Mouse (Mus musculus): ENCODE results near the gene Prpf18.

Gene Prpf18

DNA sequence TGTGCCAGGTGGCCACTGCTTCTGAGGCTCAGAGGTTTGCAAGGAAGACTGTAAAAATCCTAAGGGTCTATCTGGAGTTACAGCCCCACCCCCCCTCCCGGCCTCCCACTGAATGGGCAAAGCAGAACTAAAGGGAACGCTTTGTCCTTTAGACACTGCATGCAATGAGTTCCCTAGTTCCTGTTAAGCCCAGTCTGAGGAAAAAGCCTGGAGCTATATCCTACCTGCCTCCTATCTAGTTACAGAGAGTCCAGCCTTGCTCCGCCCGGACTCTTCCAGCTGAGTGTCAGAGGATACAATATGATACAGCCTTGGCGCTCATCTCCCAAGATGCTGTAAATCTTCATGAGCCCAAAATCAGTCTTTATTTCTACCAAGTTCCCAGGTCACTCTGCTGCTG lies 77.7 kb downstream of the Prpf18 start:
- DNase-seq (ENCODE audit: low read depth) = no peak

DNA sequence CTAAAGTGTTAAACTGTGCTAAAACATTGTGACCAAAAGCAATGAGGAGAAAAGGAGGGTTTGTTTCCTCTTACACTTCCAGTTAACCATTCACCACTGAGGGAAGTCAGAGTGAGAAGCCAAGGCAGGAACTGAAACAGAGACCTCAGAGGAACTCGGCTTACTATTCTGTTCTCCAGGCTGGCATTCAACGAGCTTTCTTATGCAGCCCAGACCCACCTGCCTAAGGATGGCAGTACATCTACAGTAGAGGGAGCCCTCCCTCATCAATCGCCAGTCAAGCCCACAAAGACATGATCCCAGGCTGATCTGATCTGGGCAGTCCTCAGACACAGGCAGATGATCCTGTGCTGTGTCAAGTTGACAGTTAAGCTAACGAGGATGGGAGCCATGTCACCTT lies 78.5 kb downstream of the Prpf18 start:
- no peak for DNase-seq (ENCODE audit: low read depth)

DNA sequence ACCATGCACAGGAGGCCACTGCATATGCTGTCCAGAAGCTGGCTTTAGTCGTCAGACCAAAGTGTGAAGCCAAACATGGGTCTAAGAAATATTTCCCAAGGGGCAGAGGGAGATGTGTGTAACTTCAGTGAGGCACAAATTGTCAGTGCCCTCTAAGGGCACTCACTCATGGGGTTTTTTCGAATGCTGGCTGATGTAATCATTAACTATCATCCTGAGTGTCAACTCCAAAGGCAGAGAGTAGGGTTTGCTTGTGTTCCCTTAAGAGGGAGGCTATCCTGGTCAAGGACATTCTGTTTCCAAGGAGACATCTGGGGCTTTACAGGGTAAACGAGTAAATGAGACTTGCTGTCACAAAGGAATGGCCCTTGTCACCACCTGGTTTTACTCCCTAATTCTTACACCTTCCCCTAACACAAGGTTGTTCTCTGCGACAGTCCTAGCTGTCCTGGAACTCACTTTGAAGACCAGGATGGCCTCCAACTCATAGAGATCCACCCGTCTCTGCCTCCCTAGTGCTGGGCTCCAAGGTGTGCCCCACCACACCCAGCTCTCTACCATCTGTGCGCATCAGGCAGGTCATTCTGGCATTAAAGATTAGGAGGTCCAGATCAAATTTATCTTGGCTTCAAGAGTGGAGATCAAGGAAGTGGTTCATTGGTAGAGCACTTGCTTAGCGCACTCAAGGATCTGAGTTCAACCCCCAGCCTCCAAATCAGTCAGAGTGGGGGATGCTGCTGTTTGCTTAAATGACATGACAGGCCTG lies 79.2 kb downstream of the Prpf18 start:
- DNase-seq (ENCODE audit: low read depth) = no peak

Data from naive thymus-derived CD4-positive, alpha-beta T cell, adult 2 months (primary cell).